9 mouse cellular contexts compared by ENCODE assay signal in the genomic region with DNA sequence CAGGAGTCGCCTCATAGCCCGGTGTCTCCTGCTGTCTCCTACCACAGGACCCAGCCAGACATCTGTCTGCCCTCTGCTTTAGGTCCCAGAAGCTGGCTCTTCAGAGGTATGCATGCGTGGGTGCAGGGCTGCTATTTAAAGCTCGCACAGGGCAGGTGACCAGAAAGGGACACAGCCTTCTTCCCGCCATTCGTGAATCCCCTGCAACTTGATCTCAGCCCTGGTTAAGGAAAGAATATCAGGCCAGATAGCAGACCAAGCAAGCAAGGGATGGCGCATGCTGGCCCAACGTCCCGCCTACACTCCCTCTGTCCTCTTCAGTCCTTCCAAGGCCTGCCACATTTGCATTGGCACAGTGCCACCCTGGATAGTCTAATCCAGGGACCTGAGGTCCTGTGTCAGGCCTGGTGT. TPM values are rescaled to one million over a fixed set of nuclear protein-coding genes. Genes with fewer than 3 reads are reported as not detected.
DNase-seq lines count a peak whose midpoint lies in the region; ATAC-seq lines count a peak whose summit lies in the region.
"Had no signal": no experiment of that assay in that cellular context is flagged by ENCODE, and none has a peak within 500 bp of the region (broad histone marks: within the 10 kb centered on the region; RNA-seq: fewer than 3 reads in every experiment).

No protein-coding gene starts in this region.

- H3K27me3 ChIP-seq in forebrain, embryonic 16.5 days (replicated peaks; ENCODE audit: control insufficient read depth, insufficient read depth, low read length): no peaks in the 10 kb centered on the region
- no peaks in the 10 kb centered on the region for H3K27me3 ChIP-seq in hindbrain, embryonic 14.5 days (ENCODE audit: control insufficient read depth, insufficient read depth, low read length)
- H3K27me3 ChIP-seq in lung, embryonic 16.5 days (ENCODE audit: control insufficient read depth, insufficient read depth, low read depth, low read length): no peaks in the 10 kb centered on the region

- DNase-seq in left cerebral cortex, adult 18-20 months (ENCODE audit: low spot score in 2 of 2): peak; percentile 33 to 61
- DNase-seq in left cerebral cortex, adult 11 months (ENCODE audit: low spot score): no peak
- DNase-seq in adrenal gland, postnatal 25 days: peak; percentile 78
- DNase-seq in hindbrain, embryonic 14.5 days (ENCODE audit: low spot score): peak; percentile 48
- no peak for DNase-seq in urinary bladder, postnatal 25 days (ENCODE audit: low spot score)
- no peak for DNase-seq in frontal cortex, postnatal 14 days (ENCODE audit: low spot score in 2 of 2)

- H3K36me3 ChIP-seq in forebrain, embryonic 16.5 days (ENCODE audit: control insufficient read depth, insufficient read depth): 0 out of 2 replicates have a peak, but pooled peaks cover 2% of the 10 kb centered on the region
- H3K36me3 ChIP-seq in hindbrain, embryonic 14.5 days (replicated peaks; ENCODE audit: control insufficient read depth, insufficient read depth): peaks cover 6% of the 10 kb centered on the region
- H3K36me3 ChIP-seq in lung, embryonic 16.5 days (ENCODE audit: control insufficient read depth, insufficient read depth, low read length): peaks cover 28% of the 10 kb centered on the region

- H3K4me1 ChIP-seq in forebrain, embryonic 16.5 days (replicated peaks; ENCODE audit: control insufficient read depth, insufficient read depth, low read length): peaks cover 13% of the 10 kb centered on the region
- H3K4me1 ChIP-seq in hindbrain, embryonic 14.5 days (replicated peaks; ENCODE audit: control insufficient read depth, insufficient read depth, low read length): peaks cover 12% of the 10 kb centered on the region; the same call in 1 of the 2 replicates
- H3K4me1 ChIP-seq in lung, embryonic 16.5 days (replicated peaks; ENCODE audit: control insufficient read depth, insufficient read depth, low read length): peaks cover 13% of the 10 kb centered on the region

- WGBS in forebrain, embryonic 16.5 days: 44% methylated on average over 9 of the region's 9 CpGs
- 66% methylated on average over 9 of the region's 9 CpGs for WGBS in hindbrain, embryonic 14.5 days
- 53% methylated on average over 9 of the region's 9 CpGs for WGBS in lung, embryonic 16.5 days

- 0 out of 2 replicates have a peak overlapping the region, but pooled peaks have one; percentile 12 for H3K9ac ChIP-seq in forebrain, embryonic 16.5 days (replicated peaks; ENCODE audit: low read depth, low read length)
- H3K9ac ChIP-seq in hindbrain, embryonic 14.5 days: no peak overlapping the region
- no peak overlapping the region for H3K9ac ChIP-seq in lung, embryonic 16.5 days (ENCODE audit: low read length)

- H3K9me3 ChIP-seq in forebrain, embryonic 16.5 days (ENCODE audit: control insufficient read depth, low read length): no peaks in the 10 kb centered on the region
- H3K9me3 ChIP-seq in hindbrain, embryonic 14.5 days (ENCODE audit: control insufficient read depth, low read length): no peaks in the 10 kb centered on the region
- no peaks in the 10 kb centered on the region for H3K9me3 ChIP-seq in lung, embryonic 16.5 days (ENCODE audit: control insufficient read depth, low read length)
- H3K9me3 ChIP-seq: megakaryocyte, embryonic 14.5 days had no signal

- peak overlapping the region; percentile 66 for H3K27ac ChIP-seq in forebrain, embryonic 16.5 days (ENCODE audit: low read length)
- peak overlapping the region; percentile 75 for H3K27ac ChIP-seq in hindbrain, embryonic 14.5 days
- H3K27ac ChIP-seq in lung, embryonic 16.5 days (ENCODE audit: low read length): no peak overlapping the region

- ATAC-seq in forebrain, embryonic 16.5 days: peak; percentile 82
- ATAC-seq in hindbrain, embryonic 14.5 days (ENCODE audit: low FRiP score): peak; percentile 61; the same call in 1 of the 2 replicates
- peak; percentile 56 for ATAC-seq in lung, embryonic 16.5 days (ENCODE audit: low read depth)

- H3K4me3 ChIP-seq in forebrain, embryonic 16.5 days (replicated peaks; ENCODE audit: low read length): no peak overlapping the region
- H3K4me3 ChIP-seq in hindbrain, embryonic 14.5 days (replicated peaks; ENCODE audit: low read length): no peak overlapping the region
- no peak overlapping the region for H3K4me3 ChIP-seq in lung, embryonic 16.5 days (ENCODE audit: low read length)
- H3K4me3 ChIP-seq: megakaryocyte, embryonic 14.5 days had no signal

- H3K4me2 ChIP-seq in forebrain, embryonic 16.5 days (ENCODE audit: low read length): no peak overlapping the region
- H3K4me2 ChIP-seq in hindbrain, embryonic 14.5 days (replicated peaks): no peak overlapping the region
- H3K4me2 ChIP-seq in lung, embryonic 16.5 days (ENCODE audit: low read depth, low read length): no peak overlapping the region

RNA-seq across cellular contexts. Expression of gene Anxa6, which starts 17.4 kb away (rescaled TPM):
- 10 to 100 TPM; 86.6 to 97.2 TPM for total RNA-seq in left cerebral cortex, adult 18-20 months (2021)
- 94.6 and 115 TPM in 2 replicates for total RNA-seq in adrenal gland, postnatal 25 days (2021)
- polyA plus RNA-seq in forebrain, embryonic 16.5 days (2015; fragmentation: Nextera tagmentation; extraction: Ambion mirVana): 40.9 and 53.0 TPM in 2 replicates
- polyA plus RNA-seq in hindbrain, embryonic 14.5 days (2014; fragmentation: Nextera tagmentation; extraction: Ambion mirVana): 68.9 and 71.4 TPM in 2 replicates
- polyA plus RNA-seq in lung, embryonic 16.5 days (2015; fragmentation: Nextera tagmentation; extraction: Ambion mirVana): 406 and 415 TPM in 2 replicates

RNA-seq across cellular contexts. Expression of gene Tnip1, which starts 53.1 kb away (rescaled TPM):
- 10 to 100 TPM; 34.7 to 35.6 TPM for total RNA-seq in left cerebral cortex, adult 18-20 months (2021)
- 79.9 and 97.1 TPM in 2 replicates for total RNA-seq in adrenal gland, postnatal 25 days (2021)
- polyA plus RNA-seq in forebrain, embryonic 16.5 days (2015; fragmentation: Nextera tagmentation; extraction: Ambion mirVana): 12.7 and 13.2 TPM in 2 replicates
- 15.8 and 17.0 TPM in 2 replicates for polyA plus RNA-seq in hindbrain, embryonic 14.5 days (2014; fragmentation: Nextera tagmentation; extraction: Ambion mirVana)
- polyA plus RNA-seq in lung, embryonic 16.5 days (2015; fragmentation: Nextera tagmentation; extraction: Ambion mirVana): 18.7 and 19.2 TPM in 2 replicates

Comparison
In these comparisons a context has a peak if more than half of its experiments do, and no peak if none do; other contexts are left out.
1. DNase-seq: peak in left cerebral cortex, adult 18-20 months (2 of 2), adrenal gland, postnatal 25 days (single experiment) and hindbrain, embryonic 14.5 days (single experiment); none in left cerebral cortex, adult 11 months (single experiment), urinary bladder, postnatal 25 days (single experiment) and frontal cortex, postnatal 14 days (0 of 2).
2. Peak in every context shown above with its lines, with median percentiles within 50 percentile points of each other: ATAC-seq.